Mouse (Mus musculus) bone marrow macrophage, adult 2 months (primary cell): Measurements from ENCODE around the gene Ttc7.

Source experiments
- CTCF ChIP-seq: IDR thresholded peaks from 2 replicates; pipeline ENCODE4 v1.5.1; 2012; ENCODE audit warnings: low read depth, mild to moderate bottlenecking, low read length, moderate library complexity
- POLR2A ChIP-seq: IDR thresholded peaks from 2 replicates; pipeline ENCODE4 v1.6.1; 2012; ENCODE audit warnings: mild to moderate bottlenecking, low read depth, low read length, borderline replicate concordance

DNA sequence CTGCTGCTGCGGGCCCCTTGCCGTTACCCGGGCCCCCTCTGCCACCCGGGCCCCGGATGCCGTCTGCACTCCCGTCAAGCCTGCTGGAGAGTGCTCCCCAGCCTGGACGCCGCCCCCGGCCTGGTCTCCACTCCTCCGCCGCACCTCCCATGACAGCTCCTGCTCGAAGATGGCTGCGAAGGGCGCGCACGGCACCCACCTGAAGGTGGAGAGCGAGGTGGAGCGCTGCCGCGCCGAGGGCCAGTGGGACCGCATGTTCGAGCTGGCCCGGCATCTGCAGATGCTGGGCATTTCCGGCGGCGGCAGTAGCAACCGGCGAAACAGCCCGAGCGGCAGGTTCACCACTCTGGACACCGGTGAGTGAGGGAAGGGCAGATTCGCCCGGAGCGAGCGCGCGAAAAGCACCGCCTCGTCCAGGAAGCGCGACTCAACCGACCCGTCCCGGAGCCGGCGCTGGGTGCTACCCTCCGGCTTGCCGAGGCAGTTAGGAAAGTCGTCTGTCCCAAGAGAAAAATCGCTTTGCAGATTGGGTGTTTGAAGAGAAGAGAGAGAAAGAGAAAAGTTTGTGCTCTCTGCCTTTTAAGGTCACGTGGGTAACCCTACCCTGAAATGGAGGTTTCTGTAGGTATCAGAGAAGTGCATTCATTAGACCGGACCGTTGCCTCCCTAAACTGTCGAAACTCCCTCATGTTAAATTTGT is 519 bp downstream of the Ttc7 start:
- TF ChIP-seq CTCF = no peak
- TF ChIP-seq POLR2A = no peak
